12 mouse cellular contexts compared by ENCODE assay signal in the genomic region with DNA sequence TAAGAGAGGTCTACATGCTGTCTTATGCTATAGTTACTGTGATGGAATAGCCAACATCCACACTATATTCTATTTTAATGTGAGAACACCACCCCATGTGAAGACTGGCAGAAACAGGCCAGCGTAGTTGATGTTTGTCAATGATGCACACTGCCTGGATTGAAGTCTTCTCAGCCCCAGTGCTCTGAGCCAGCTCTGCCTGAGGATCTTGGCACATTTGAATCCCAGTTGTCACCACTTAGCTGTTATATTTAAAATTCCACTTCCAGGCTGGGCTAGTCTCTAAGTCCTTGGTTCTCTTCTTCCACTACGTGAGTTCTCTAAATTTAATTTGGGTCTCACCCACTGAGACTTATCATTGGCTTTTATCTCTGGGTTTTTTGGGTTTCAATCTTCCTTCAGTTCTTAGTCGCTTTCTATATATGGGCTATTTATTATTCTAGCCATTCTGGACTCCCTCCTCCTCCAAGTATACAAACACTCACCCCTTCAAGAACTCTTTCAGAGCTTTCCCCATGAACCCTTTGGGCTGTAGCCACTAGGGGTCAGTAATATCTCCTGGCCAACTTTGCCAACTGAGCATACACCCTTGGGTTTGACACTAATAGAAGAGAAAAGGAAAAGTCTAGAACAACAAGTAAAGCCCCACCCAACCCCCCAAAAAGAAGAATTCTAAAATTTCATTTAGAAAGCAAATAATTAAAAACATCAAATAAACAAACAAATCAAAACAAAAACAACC.
DNase-seq lines count a peak whose midpoint lies in the region; ATAC-seq and TF ChIP-seq lines count a peak whose summit lies in the region.
"Had no signal": no experiment of that assay in that cellular context is flagged by ENCODE, and none has a peak within 500 bp of the region (broad histone marks: within the 10 kb centered on the region; RNA-seq: fewer than 3 reads in every experiment).

No protein-coding gene starts in this region.

- intact Hi-C loops in left cerebral cortex, adult 2 months (cut with DNase I) = no loop called here
- intact Hi-C loops in left cerebral cortex, postnatal 4 days (cut with DNase I) = no loop called here

- H3K9ac ChIP-seq in hindbrain, embryonic 11.5 days (ENCODE audit: low read depth, low read length) = no peak overlapping the region
- H3K9ac ChIP-seq: embryonic facial prominence, embryonic 12.5 days; hindbrain, embryonic 14.5 days had no signal

- TF ChIP-seq CTCF in left cerebral cortex, adult 2 months (IDR thresholded peaks at IDR 0.05) = peak; percentile 46
- peak; percentile 50 for TF ChIP-seq CTCF in E14TG2a.4 (conservative IDR thresholded peaks at IDR 0.05; ENCODE audit: low read length)

- no peak overlapping the region for H3K4me2 ChIP-seq in hindbrain, embryonic 11.5 days (replicated peaks; ENCODE audit: low read depth, low read length)
- H3K4me2 ChIP-seq: embryonic facial prominence, embryonic 12.5 days; hindbrain, embryonic 14.5 days had no signal

- peak; percentile 25 to 28 for DNase-seq in cerebellum, postnatal 10 days
- DNase-seq in left cerebral cortex, adult 2 months (ENCODE audit: extremely low spot score in 1 of 2, low spot score in 2 of 2) = no peak
- no peak for DNase-seq in left cerebral cortex, postnatal 4 days
- peak; percentile 24 for DNase-seq in lung, postnatal 25 days (ENCODE audit: low spot score)
- no peak for DNase-seq in urinary bladder, postnatal 36 days (ENCODE audit: low spot score in 2 of 2)
- no peak for DNase-seq in hindbrain, embryonic 11.5 days (ENCODE audit: low spot score)
- DNase-seq: right cerebral cortex, postnatal 14 days had no signal

- no peak for ATAC-seq in cerebellum, adult (ENCODE audit: insufficient number of reproducible peaks, low FRiP score, low TSS enrichment)
- ATAC-seq in hindbrain, embryonic 11.5 days (ENCODE audit: low FRiP score) = no peak

- no peaks in the 10 kb centered on the region for H3K4me1 ChIP-seq in E14TG2a.4 (replicated peaks; ENCODE audit: low read depth, low read length)
- no peaks in the 10 kb centered on the region for H3K4me1 ChIP-seq in hindbrain, embryonic 11.5 days (replicated peaks; ENCODE audit: control insufficient read depth, insufficient read depth, low read length)
- H3K4me1 ChIP-seq: embryonic facial prominence, embryonic 12.5 days had no signal

- peaks cover 4% of the 10 kb centered on the region; the same call in 1 of the 2 replicates for H3K9me3 ChIP-seq in E14TG2a.4 (ENCODE audit: low read length)
- H3K9me3 ChIP-seq in hindbrain, embryonic 11.5 days (ENCODE audit: control insufficient read depth, low read length) = no peaks in the 10 kb centered on the region
- H3K9me3 ChIP-seq: embryonic facial prominence, embryonic 12.5 days had no signal

- H3K27me3 ChIP-seq in E14TG2a.4 (ENCODE audit: insufficient read depth, low read length) = no peaks in the 10 kb centered on the region
- H3K27me3 ChIP-seq in hindbrain, embryonic 11.5 days (ENCODE audit: control insufficient read depth, insufficient read depth, low read length) = no peaks in the 10 kb centered on the region
- H3K27me3 ChIP-seq: embryonic facial prominence, embryonic 12.5 days had no signal

- H3K27ac ChIP-seq in left cerebral cortex, adult 2 months = no peak overlapping the region
- no peak overlapping the region for H3K27ac ChIP-seq in hindbrain, embryonic 11.5 days (ENCODE audit: low read depth, low read length)
- H3K27ac ChIP-seq: embryonic facial prominence, embryonic 12.5 days; hindbrain, embryonic 14.5 days; macrophage had no signal

- H3K4me3 ChIP-seq in left cerebral cortex, adult 2 months = no peak overlapping the region
- H3K4me3 ChIP-seq in E14TG2a.4 (replicated peaks; ENCODE audit: low read length) = no peak overlapping the region
- no peak overlapping the region for H3K4me3 ChIP-seq in hindbrain, embryonic 11.5 days (ENCODE audit: low read depth, low read length)
- H3K4me3 ChIP-seq: embryonic facial prominence, embryonic 12.5 days had no signal

- 93% methylated on average over 3 of the region's 3 CpGs for WGBS in hindbrain, embryonic 11.5 days

- no peaks in the 10 kb centered on the region for H3K36me3 ChIP-seq in E14TG2a.4 (ENCODE audit: insufficient read depth, low read length)
- no peaks in the 10 kb centered on the region for H3K36me3 ChIP-seq in hindbrain, embryonic 11.5 days (ENCODE audit: control insufficient read depth, insufficient read depth, low read length)
- H3K36me3 ChIP-seq: embryonic facial prominence, embryonic 12.5 days had no signal

Comparison
In these comparisons a context has a peak if more than half of its experiments do, and no peak if none do; other contexts are left out.
1. DNase-seq: peak in cerebellum, postnatal 10 days (2 of 2) and lung, postnatal 25 days (single experiment); none in left cerebral cortex, adult 2 months (0 of 2), left cerebral cortex, postnatal 4 days (single experiment), urinary bladder, postnatal 36 days (0 of 2) and hindbrain, embryonic 11.5 days (single experiment).